Comparison of ENCODE assay signal across 9 mouse cellular contexts in genomic region chr11:46309111-46309741, GRCm38 (mm10). TPM values are rescaled to one million over a fixed set of nuclear protein-coding genes. Genes with fewer than 3 reads are reported as not detected.
DNase-seq lines count a peak whose midpoint lies in the region.
"Had no signal": no experiment of that assay in that cellular context is flagged by ENCODE, and none has a peak within 500 bp of the region (broad histone marks: within the 10 kb centered on the region; RNA-seq: fewer than 3 reads in every experiment).

No protein-coding gene starts in this region.

- peaks cover 46% of the 10 kb centered on the region for H3K4me1 ChIP-seq in embryonic facial prominence, embryonic 10.5 days

- H3K27ac ChIP-seq in embryonic facial prominence, embryonic 10.5 days (replicated peaks): 0 out of 2 replicates have a peak overlapping the region, but pooled peaks have one; percentile 35
- H3K27ac ChIP-seq: limb, embryonic 12.5 days had no signal

- H3K27me3 ChIP-seq in embryonic facial prominence, embryonic 10.5 days (replicated peaks; ENCODE audit: low read depth, poor library complexity, severe bottlenecking): peaks cover 24% of the 10 kb centered on the region

- H3K36me3 ChIP-seq in embryonic facial prominence, embryonic 10.5 days (replicated peaks): no peaks in the 10 kb centered on the region
- H3K36me3 ChIP-seq: limb, embryonic 12.5 days had no signal

- DNase-seq in heart, adult 11 months: peak; percentile 90
- no peak for DNase-seq in heart, postnatal 14 days
- DNase-seq in B cell, adult 2 months: peak; percentile 69
- DNase-seq in embryonic facial prominence, embryonic 10.5 days (ENCODE audit: low spot score): no peak
- DNase-seq in kidney, postnatal 14 days: peak; percentile 54
- peak; percentile 62 for DNase-seq in naive thymus-derived CD4-positive, alpha-beta T cell, adult 2 months (ENCODE audit: low read depth)
- DNase-seq in embryo, embryonic 11 days: no peak
- no peak for DNase-seq in ovary, postnatal 10 days (ENCODE audit: low spot score)

- intact Hi-C loops in heart, postnatal 14 days (cut with DNase I): no loop called here

- 78% methylated on average over 20 of the region's 20 CpGs for WGBS in embryonic facial prominence, embryonic 10.5 days

- H3K9me3 ChIP-seq in embryonic facial prominence, embryonic 10.5 days: no peaks in the 10 kb centered on the region
- H3K9me3 ChIP-seq: limb, embryonic 12.5 days had no signal

- no peak overlapping the region for H3K4me3 ChIP-seq in embryonic facial prominence, embryonic 10.5 days
- H3K4me3 ChIP-seq: limb, embryonic 12.5 days had no signal

RNA-seq across cellular contexts. Expression of gene Cyfip2, which starts 3.4 kb away (rescaled TPM):
- 10 to 100 TPM; 41.6 to 47.3 TPM for total RNA-seq in heart, postnatal 14 days (2021)
- 17.4 and 18.3 TPM in 2 replicates for polyA plus RNA-seq in embryonic facial prominence, embryonic 10.5 days (2016; fragmentation: Nextera tagmentation; extraction: Ambion mirVana)

Comparison
In these comparisons a context has a peak if more than half of its experiments do, and no peak if none do; other contexts are left out.
1. DNase-seq: peak in heart, adult 11 months (single experiment), B cell, adult 2 months (2 of 2), kidney, postnatal 14 days (single experiment) and naive thymus-derived CD4-positive, alpha-beta T cell, adult 2 months (single experiment); none in heart, postnatal 14 days (0 of 2), embryonic facial prominence, embryonic 10.5 days (single experiment), embryo, embryonic 11 days (single experiment) and ovary, postnatal 10 days (single experiment).